Mouse (Mus musculus): ENCODE results near the gene Slc28a3. TPM values are rescaled to one million over a fixed set of nuclear protein-coding genes. Genes with fewer than 3 reads are reported as not detected.

Slc28a3 gene
- polyA plus RNA-seq, 1 experiment: 0.07 TPM

DNA sequence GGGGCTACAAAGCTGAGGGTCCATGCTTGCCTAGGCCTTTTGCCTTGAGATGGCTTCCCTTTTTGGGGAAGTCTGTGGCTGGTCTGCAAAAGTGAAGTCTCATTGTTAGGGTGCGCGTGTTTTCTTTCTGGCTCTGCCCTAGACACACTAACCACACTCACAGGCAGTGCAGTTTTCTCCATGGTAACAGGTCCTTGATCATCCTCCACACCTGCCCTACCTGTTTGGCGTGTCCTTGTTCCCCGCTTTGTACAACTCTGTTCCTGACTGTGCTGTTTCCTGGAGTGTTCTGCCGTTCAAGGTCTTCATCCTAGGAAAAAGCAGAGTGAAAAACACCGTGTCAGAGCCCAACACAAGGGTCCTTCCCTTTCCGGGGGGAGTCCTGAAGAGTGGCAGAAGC is 22.7 kb downstream of the Slc28a3 start:
- TF ChIP-seq GATA1 (IDR thresholded peaks at IDR 0.05; ENCODE audit: borderline replicate concordance, low read length): no peak
- no peak for TF ChIP-seq FLI1 (IDR thresholded peaks at IDR 0.05; ENCODE audit: low read length)
- no peaks in the 10 kb centered on the region for H3K27me3 ChIP-seq (replicated peaks)
- peaks cover 5% of the 10 kb centered on the region for H3K9me3 ChIP-seq
- H3K4me1 ChIP-seq: peaks cover 6% of the 10 kb centered on the region; the same call in 1 of the 2 replicates
- no peak overlapping the region for H3K4me3 ChIP-seq (replicated peaks)
- no peaks in the 10 kb centered on the region for H3K36me3 ChIP-seq (replicated peaks; ENCODE audit: low read length)

GRCm38 (mm10) chr13:58566181-58566580 is 44.5 kb downstream of the Slc28a3 start:
- no peak for TF ChIP-seq FLI1 (IDR thresholded peaks at IDR 0.05; ENCODE audit: low read length)
- TF ChIP-seq GATA1 (IDR thresholded peaks at IDR 0.05; ENCODE audit: borderline replicate concordance, low read length): no peak
- H3K27me3 ChIP-seq (replicated peaks): no peaks in the 10 kb centered on the region
- no peaks in the 10 kb centered on the region for H3K4me1 ChIP-seq
- H3K36me3 ChIP-seq (replicated peaks; ENCODE audit: low read length): no peaks in the 10 kb centered on the region
- no peak overlapping the region for H3K4me3 ChIP-seq (replicated peaks)
- 0 out of 2 replicates have a peak, but pooled peaks cover 3% of the 10 kb centered on the region for H3K9me3 ChIP-seq

DNA sequence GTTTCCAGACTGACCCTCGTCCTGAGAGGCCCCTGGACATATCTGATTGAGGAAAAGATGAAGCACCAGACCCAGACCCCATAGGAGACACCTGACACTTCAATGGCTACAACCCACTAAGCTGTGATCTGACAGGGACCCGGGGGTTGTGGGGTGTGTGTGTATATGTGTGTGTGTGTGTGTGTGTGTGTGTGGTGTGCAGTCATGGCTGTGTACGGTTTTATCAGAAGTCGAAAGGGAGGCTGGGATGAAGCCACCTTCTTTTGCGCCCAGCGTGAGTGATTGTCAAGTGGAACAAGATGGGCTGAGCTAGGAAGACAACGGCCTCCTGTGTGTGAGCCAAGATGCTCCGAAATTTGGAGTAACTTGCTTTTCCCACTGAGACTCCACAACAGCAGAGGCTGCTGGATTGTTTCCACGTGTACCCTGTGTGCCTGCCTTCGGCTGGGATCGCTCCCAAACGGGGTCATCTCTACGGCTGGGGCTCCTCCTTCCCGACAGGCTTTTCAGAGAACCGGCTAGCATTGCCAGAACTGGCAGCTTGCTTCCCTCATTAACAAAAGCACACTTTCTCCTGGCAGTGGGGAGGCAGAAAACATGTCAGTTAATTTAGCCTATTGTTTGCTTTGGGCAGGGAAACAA is 50.1 kb downstream of the Slc28a3 start:
- Histone ChIP-seq H3K27me3 (replicated peaks) (peaks cover 2% of the 10 kb centered on the region), H3K36me3 (replicated peaks; ENCODE audit: low read length) (no peaks in the 10 kb centered on the region), H3K4me1 (no peaks in the 10 kb centered on the region), H3K9me3 (0 out of 2 replicates have a peak, but pooled peaks cover 3% of the 10 kb centered on the region), H3K4me3 (replicated peaks) (no peak overlapping the region)
- TF ChIP-seq FLI1 (IDR thresholded peaks at IDR 0.05; ENCODE audit: low read length) (no peak), GATA1 (IDR thresholded peaks at IDR 0.05; ENCODE audit: borderline replicate concordance, low read length) (no peak)

DNA sequence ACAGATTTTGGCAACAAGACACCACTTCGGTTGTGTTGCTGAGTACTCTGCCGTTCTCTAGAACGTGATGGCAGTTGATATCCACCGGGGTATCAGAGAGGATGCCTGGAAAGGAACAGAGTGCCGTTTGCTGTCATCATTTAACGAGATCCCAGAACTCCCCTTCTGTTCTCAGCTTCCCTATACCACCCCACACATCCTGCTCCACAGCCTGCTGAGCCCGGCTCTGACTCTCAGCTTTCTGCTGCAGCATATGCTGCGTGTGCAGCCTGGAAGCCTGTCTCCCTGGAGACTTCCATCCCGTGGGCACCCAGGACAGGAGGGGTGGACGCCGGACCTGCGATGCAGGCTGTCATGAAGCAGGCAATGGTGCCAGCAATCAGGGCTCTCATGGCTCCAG is 52.5 kb downstream of the Slc28a3 start:
- TF ChIP-seq GATA1 (IDR thresholded peaks at IDR 0.05; ENCODE audit: borderline replicate concordance, low read length): no peak
- TF ChIP-seq FLI1 (IDR thresholded peaks at IDR 0.05; ENCODE audit: low read length): no peak
- Histone ChIP-seq H3K4me3 (replicated peaks) (no peak overlapping the region), H3K36me3 (replicated peaks; ENCODE audit: low read length) (no peaks in the 10 kb centered on the region), H3K4me1 (no peaks in the 10 kb centered on the region), H3K9me3 (no peaks in the 10 kb centered on the region), H3K27me3 (replicated peaks) (peaks cover 5% of the 10 kb centered on the region)

DNA sequence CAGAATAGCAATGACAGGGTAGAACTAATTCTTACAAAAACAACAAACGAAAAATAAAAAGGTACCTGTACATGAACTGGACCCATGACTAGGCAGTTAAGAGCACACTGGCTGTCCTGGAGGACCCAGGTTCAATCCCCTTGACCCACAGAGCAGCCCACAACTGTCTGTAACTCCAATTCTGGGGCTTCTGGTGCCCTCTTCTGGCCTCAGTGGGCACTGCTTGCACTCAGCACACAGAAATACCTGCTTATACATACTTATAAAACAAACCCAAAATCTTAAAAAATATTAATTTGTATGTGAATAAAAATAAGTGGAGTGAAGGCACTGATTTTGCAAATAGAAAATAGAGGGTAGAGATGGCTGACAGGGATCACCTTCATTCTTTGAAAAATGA is 54.7 kb downstream of the Slc28a3 start:
- Histone ChIP-seq H3K27me3 (replicated peaks) (peaks cover 5% of the 10 kb centered on the region), H3K4me1 (no peaks in the 10 kb centered on the region), H3K9me3 (no peaks in the 10 kb centered on the region), H3K36me3 (replicated peaks; ENCODE audit: low read length) (no peaks in the 10 kb centered on the region), H3K4me3 (replicated peaks) (no peak overlapping the region)
- TF ChIP-seq FLI1 (IDR thresholded peaks at IDR 0.05; ENCODE audit: low read length) (no peak), GATA1 (IDR thresholded peaks at IDR 0.05; ENCODE audit: borderline replicate concordance, low read length) (no peak)

DNA sequence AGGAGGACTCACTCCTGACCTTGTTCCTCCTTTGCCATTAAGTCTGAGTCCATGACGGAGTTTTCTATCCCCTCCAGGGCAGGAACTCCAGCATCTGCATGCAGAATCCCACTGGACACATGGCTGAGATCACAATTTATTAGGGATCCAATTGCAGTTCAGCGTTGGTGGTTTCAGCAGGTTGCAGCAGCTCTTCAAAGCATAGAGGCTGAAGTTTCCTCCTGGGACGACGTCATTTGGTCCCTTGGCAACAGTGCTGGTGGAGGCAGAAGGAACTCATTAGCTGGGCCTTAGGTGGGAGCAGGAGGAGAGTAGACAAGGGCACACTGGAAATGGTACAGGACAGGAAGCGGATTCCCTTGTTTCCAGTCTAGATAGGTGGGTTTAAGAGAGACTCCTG is 55.1 kb downstream of the Slc28a3 start:
- no peak for TF ChIP-seq FLI1 (IDR thresholded peaks at IDR 0.05; ENCODE audit: low read length)
- no peak for TF ChIP-seq GATA1 (IDR thresholded peaks at IDR 0.05; ENCODE audit: borderline replicate concordance, low read length)
- Histone ChIP-seq H3K4me3 (replicated peaks) (no peak overlapping the region), H3K9me3 (no peaks in the 10 kb centered on the region), H3K27me3 (replicated peaks) (peaks cover 3% of the 10 kb centered on the region), H3K36me3 (replicated peaks; ENCODE audit: low read length) (no peaks in the 10 kb centered on the region), H3K4me1 (no peaks in the 10 kb centered on the region)

- no peak for TF ChIP-seq FLI1 (IDR thresholded peaks at IDR 0.05; ENCODE audit: low read length)
- no peak for TF ChIP-seq GATA1 (IDR thresholded peaks at IDR 0.05; ENCODE audit: borderline replicate concordance, low read length)
- H3K4me3 ChIP-seq (replicated peaks): no peak overlapping the region
- H3K36me3 ChIP-seq (replicated peaks; ENCODE audit: low read length): no peaks in the 10 kb centered on the region
- no peaks in the 10 kb centered on the region for H3K4me1 ChIP-seq
- peaks cover 6% of the 10 kb centered on the region for H3K27me3 ChIP-seq (replicated peaks)
- H3K9me3 ChIP-seq: no peaks in the 10 kb centered on the region
Measured at GRCm38 (mm10) chr13:58551924-58552323, 58.8 kb downstream of the Slc28a3 start.

DNA sequence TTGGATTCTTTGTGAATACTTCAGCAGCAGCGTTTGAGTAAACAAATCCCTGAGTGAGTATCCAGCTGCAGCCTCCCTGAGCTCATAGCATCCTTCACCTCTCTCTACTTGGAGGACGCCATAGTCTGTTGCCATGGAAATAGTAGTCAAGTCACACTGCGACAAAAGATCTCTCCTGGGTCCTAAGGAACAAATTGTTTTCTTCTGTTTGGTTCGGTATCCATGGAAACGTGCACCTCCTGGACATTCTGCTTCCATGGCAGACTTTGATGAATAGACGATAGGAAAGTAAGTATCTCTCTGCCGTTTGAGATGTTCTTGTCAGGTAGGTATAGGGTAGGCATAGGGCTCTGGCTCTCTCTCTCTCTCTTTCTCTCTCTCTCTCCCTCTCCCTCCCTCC is 63.1 kb downstream of the Slc28a3 start:
- H3K9me3 ChIP-seq: no peaks in the 10 kb centered on the region
- H3K4me3 ChIP-seq (replicated peaks): no peak overlapping the region
- H3K4me1 ChIP-seq: peaks cover 4% of the 10 kb centered on the region; the same call in 1 of the 2 replicates
- peaks cover 10% of the 10 kb centered on the region for H3K27me3 ChIP-seq (replicated peaks)
- TF ChIP-seq GATA1 (IDR thresholded peaks at IDR 0.05; ENCODE audit: borderline replicate concordance, low read length) (no peak), FLI1 (IDR thresholded peaks at IDR 0.05; ENCODE audit: low read length) (no peak)
- no peaks in the 10 kb centered on the region for H3K36me3 ChIP-seq (replicated peaks; ENCODE audit: low read length)

- H3K27me3 ChIP-seq (replicated peaks): peaks cover 17% of the 10 kb centered on the region
- no peak overlapping the region for H3K4me3 ChIP-seq (replicated peaks)
- peaks cover 4% of the 10 kb centered on the region; the same call in 1 of the 2 replicates for H3K4me1 ChIP-seq
- no peaks in the 10 kb centered on the region for H3K9me3 ChIP-seq
- TF ChIP-seq FLI1 (IDR thresholded peaks at IDR 0.05; ENCODE audit: low read length) (no peak), GATA1 (IDR thresholded peaks at IDR 0.05; ENCODE audit: borderline replicate concordance, low read length) (no peak)
- no peaks in the 10 kb centered on the region for H3K36me3 ChIP-seq (replicated peaks; ENCODE audit: low read length)
Measured at GRCm38 (mm10) chr13:58543688-58544408, 66.8 kb downstream of the Slc28a3 start.

DNA sequence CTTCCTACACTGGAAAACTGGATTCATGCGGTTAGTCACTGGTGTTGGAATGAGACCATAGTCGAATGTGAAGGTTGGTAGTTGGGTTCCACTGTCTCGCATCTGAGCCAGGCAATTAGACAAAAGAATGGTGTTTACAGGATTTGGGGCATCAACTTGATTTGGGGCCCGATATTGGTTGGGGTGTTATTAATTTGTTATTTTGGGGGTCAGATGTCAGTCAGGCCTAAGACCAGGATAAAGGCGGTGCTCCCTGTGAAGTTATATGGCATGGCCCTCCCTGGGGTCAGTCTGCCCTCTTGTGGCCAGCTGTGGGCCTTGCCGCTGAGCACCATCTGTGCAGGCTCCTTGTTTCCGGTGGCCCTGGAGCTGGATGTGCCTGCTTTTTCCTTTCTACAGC is 67.6 kb downstream of the Slc28a3 start:
- no peak overlapping the region for H3K4me3 ChIP-seq (replicated peaks)
- peaks cover 19% of the 10 kb centered on the region for H3K27me3 ChIP-seq (replicated peaks)
- H3K4me1 ChIP-seq: peaks cover 4% of the 10 kb centered on the region; the same call in 1 of the 2 replicates
- TF ChIP-seq FLI1 (IDR thresholded peaks at IDR 0.05; ENCODE audit: low read length) (no peak), GATA1 (IDR thresholded peaks at IDR 0.05; ENCODE audit: borderline replicate concordance, low read length) (no peak)
- H3K36me3 ChIP-seq (replicated peaks; ENCODE audit: low read length): no peaks in the 10 kb centered on the region
- no peaks in the 10 kb centered on the region for H3K9me3 ChIP-seq

Data from megakaryocyte, embryonic 14.5 days (primary cell).